Mouse (Mus musculus) c-Kit-negative CD71-positive TER-119-positive erythroid progenitor cells, embryonic 14.5 days (primary cell): ENCODE results near the gene Carmil2.

ENCODE experiments used
- DNase-seq: peaks from one replicate; pipeline ENCODE4 v3.0.0-alpha.2; 2013; ENCODE audit warnings: low read depth, low spot score

The Carmil2 gene

DNA sequence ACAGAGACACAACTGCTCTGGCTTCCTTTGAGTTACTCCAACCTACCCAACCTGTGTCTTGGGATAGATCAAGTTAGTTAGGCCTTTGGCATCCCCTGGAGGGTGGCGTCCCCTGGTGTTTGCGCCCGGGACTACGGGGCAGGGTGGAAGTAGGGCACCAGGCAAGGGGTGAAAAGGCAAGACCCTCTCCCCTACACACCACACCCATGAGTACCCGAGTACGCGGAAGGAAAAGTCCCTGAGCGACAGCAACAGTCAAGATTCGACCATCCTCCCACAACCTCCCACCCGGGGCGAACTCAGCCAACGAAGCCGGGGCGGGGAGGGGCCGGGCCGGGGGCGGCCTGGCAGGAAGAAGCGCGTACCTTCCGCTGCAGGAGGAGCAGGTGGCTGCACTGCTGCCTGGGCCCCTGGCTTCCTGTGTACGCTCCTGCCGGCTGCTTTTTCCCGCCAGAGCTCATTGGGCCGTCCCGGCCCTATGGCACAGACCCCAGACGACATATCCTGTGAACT is at the start of gene Carmil2:
TSS of gene Carmil2 (plus strand) at position 479 of the 513 bp plus-strand sequence.
- DNase-seq: no peak

DNA sequence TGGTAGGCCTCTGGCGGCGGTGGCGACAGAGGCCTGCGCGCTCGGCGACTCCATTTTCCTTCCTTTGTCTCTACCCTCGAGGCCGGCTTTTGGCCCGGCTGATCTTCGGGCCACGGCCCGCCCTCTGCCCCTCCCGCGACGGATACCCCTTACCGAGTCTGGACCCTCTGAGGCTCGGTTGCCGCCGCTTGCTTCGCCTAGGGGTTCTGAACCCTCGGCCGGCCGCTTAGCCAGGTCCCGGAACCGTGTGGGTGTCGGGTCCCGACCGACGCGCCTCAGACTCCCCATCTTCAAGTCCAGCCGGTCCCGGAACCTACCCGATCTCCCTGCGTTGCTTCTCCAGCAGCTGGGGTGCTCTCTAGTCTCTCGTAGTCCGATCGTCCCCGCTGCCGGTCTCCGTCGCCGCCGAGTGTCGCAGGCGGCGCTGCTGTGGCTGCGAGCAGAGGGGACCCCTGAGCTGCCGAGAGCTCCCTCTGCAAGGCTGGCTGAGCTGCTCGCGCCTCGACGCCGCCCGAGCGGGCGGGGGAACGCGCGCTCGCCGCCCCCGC is 49.0 kb upstream of the Carmil2 start, which contains the start of gene Agrp:
TSS of gene Agrp (minus strand) at position 431 of the 548 bp plus-strand sequence.
- DNase-seq: peak; percentile 34

DNA sequence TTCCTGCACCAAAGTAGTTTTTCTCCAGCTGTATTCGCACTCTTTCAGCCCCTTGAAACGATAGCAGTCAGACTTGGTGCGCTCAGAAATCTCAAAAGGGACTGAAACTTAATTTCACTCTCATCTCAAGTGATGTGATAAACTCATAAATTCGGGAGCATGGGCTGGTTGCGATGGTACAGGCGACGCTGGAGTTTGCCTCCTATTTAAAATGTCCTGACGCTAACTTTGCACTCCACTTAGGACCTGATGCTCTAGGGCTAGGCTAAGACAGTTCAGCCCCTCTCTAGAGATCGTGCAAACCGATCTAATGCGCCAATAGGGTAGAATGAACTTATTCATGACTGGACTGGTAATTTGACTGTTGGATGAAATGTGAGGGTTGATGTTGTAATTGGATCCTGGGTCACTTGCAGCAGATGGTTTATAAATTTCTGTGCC is 48.5 kb upstream of the Carmil2 start:
- peak; percentile 35 for DNase-seq

DNA sequence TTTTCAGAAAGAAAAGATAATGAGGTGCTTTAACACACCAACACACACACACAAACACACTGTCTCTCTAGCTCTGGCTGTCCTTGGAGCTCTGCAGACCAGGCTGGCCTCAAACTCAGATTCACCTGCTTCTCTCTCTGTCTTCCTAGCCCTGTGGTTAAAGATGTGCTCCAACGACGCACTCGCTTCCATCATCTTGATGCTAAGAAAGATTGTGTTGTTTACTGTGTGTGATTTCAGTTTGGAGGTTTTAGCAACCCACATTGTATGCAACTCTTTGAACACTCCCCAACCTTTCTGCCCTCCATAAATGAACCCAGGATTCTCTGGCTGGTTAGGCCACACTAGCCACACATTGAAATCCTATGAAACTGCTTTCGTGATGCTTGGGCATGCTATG is 47.6 kb upstream of the Carmil2 start:
- no peak for DNase-seq

DNA sequence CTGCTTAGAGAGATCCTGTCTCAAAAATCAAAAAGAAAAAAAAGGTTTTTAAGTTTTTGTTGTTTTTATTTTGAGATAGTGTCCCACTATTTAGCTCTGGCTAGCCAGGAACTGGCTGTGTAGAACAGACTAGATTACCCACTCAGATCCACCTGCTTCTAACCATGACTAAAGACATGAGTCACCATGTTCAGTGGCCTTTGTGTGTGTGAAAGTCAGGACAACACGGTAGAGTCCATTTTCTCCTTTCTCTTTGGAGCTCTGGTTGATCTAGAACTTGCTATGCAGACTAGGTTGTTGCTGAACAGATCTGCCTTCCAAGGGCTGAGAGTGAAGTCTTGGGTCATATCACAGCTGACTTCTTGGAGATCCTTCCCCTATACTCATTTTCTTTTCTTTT is 46.2 kb upstream of the Carmil2 start:
- no peak for DNase-seq

DNA sequence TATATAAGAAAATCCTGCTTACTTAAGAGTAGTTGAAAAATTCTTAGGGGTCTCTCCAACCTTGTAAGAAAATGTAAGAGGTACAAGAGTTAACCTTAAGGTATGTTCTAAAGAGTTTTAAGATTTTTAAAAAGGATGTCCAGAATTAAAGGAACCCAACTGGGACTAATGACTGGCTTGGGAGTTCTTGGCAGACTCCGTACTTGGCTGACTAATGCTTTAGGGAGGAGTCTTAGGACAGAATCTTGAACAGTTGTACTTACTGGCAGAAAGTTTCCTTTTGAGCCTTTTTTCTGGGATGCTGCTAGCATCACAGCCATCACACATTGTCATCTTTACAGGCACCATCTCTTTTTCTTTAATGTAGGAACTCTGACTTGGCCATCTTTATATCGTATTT is 45.6 kb upstream of the Carmil2 start:
- DNase-seq: no peak

DNA sequence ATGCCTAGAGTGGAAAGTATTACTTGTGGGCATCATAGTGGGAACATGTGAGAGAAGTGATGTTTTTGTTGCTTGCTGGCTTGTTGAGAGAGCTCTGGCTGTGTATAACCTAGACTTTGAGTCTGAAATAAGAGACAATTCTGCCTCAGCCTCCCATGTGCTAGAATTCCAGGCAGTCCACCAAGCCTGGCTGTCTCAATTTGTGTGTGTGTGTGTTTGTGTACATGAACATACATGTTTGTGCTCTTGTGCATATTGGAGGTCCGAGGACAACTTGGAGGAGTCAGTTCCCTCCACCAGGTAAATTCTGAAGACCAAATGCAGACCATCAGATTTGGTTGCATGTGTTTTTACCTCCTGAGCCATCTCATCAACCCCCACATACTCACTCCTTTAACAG is 40.9 kb upstream of the Carmil2 start:
- no peak for DNase-seq

DNA sequence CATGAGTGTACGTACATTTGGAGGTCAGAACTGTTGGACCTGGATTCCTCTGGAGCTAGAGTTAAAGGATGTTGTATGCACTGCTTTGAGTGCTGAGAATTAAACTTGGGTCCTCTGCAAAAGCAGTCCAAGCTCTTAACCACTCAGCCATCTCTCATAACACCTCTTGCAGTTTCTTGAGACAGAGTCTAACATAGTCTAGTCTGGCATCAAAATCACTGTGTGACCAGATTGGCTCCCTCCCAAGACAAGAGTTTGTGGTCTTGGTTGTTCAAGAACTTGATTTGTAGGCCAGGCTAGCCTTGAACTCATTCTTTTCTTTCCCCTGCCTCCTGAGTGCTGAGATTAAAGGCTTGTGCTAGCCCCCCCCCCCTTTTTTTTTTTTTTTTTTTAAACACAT is 37.1 kb upstream of the Carmil2 start:
- DNase-seq: no peak

DNA sequence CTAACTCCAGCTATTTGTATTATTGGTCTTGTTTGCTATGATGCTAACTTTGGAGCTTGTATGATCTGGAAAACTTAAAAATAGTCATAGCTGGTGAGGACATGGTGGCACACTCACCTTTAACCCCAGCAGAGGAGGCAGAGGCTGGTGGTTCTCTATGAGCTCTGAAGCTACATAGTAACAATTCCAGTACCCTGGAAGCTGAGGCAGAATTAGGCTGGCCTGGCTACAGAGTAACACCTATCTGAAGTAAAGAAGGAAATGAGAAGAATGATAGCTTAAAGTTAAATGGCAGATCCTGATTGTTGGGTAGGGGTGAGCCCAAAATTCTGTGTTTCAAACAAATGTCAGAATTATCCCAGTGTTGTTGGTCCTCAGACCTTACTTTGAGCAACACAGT is 28.4 kb upstream of the Carmil2 start:
- no peak for DNase-seq

DNA sequence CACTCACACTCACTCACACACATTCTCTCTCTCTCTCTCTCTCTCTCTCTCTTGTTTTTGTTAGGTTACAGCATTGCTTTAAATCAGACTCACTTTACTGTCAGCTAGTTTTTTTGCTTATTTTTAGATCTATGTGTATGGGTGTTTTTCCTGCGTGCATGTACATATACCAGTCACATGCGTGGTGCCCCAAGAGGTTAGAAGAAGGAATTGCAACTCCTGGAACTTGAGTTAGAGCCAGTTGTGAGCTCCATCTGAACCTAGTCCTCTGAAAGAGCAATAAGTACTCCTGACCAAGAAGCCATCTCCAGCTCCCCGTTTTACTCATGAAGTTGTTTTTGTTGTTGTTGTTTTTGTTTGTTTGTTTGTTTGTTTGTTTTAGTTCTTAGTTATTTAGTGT is 24.9 kb upstream of the Carmil2 start:
- DNase-seq: no peak

DNA sequence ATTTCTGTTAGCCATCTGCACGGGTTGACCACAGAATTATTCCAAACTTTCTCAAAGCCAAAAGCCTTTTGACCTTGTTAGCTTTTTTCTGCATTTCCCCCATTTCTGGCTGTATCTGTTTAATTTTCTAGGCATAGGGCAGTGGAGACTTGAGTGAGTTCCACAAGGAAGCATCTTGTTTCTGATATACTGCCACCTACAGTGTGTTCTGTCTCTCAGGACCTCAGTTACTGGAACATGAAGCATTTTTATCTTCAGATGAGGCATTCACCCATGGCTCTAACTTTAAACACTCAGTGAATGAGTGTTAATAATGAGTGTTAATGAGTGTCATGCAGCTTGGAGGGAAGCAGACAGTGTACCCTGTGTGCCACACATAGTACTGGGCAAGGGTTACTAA is 8.2 kb upstream of the Carmil2 start:
- no peak for DNase-seq

DNA sequence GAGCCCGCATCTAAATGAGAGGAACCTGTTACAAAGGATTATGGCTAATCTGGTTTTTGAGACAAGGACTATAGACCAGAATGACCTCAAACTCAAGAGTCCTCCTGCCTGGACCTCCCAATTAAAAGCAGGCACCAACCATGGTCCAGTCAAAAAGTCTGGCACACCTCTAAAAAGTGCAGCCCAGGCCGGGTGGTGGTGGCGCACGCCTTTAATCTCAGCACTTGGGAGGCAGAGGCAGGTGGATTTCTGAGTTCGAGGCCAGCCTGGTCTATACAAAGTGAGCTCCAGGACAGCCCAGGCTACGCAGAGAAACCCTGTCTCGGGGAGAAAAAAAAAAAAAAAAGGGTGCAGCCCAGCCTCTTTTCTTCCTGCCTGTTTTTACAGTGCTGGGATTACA is 749 bp upstream of the Carmil2 start:
- DNase-seq: no peak

DNA sequence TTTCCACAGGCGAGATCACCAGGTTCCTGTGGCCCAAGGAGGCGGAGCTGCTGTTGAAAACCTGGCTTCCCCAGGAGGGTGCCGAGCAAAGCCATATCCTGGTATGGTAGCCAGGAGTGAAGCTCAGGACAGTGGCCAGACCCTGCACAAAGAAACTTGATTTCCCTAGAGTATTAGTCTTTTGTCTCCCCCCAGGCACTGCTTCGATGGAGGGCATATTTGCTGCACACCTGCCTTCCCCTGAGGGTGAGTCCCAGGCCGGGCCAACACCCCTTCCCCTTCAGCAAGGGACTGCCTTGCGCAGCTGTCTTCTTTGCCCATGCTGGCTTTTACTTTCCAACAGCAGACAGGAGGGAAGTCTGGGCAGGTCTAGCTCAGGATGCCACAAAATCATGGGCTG is 477 bp downstream of the Carmil2 start:
- DNase-seq: no peak

DNA sequence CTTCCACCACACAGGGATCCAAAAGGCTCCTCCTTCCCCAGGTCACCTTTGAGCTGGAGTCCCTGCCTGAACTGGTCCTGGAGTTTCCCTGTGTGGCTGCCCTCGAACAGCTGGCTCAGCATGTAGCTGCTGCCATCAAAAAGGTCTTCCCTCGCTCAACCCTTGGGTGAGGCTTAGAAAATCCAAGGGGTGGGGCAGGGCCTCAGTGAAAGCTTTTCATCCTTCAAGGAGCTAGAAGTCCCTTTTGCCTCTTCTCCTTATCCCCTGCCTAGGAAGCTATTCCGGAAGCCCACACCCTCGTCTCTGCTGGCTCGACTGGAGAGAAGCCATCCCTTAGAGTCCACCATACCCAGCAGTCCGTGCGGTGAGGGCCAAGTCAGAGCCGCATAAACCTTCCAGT is 1.4 kb downstream of the Carmil2 start:
- no peak for DNase-seq

DNA sequence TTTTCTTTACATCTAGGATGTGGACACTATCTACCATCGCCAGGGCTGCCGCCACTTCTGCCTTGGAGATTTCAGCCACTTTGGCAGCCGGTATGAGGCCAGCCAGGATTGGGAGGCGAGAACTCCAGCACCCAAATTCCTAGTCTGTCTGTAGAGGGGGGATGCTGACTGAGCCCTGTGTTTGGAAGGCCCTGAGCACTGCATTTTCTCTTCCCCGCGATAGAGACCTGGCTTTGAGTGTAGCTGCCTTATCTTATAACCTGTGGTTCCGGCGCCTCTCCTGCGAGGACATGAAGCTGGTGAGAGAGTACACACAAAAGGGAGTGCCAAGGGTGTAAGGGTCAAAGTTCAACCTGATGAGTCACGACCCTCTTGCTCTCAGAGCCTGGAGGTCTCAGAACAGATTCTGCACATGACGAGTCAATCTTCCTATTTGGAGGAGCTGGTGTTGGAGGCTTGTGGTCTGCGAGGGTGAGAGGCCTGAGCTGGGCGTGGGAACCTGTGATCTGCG is 2.2 kb downstream of the Carmil2 start:
- no peak for DNase-seq

DNA sequence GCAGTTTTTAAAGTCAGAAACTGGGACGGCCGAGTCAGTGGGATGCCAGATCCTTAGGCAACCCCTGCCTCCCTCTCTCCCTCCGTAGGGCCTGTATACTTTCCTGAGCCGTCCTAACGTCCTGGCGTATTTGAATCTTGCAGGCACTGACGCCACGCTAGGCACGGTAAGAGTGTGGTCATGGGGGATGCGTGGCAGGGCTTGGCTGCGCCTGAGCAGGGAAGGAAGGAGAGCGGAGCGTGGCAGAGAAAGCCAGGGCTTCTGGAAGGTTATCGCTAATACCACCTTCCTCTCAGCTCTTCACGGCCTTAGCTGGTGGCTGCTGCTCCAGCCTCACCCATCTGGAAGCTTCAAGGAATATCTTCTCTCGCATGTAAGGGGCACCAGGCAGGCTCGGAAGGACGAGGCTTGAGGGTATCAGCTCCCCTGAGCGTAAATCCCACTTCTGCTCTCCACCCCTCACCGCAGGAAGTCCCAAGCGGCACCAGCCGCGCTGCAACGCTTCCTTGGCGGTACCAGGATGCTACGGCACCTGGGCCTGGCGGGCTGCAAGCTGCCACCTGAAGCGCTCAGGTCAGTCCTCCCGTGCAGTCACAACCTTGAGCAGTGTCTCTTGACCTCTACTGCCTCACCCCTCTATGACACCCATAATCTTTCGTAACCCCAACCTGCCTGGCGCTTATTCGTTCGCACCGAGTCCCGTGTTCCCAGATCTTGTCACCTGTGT is 3.3 kb downstream of the Carmil2 start:
- DNase-seq: no peak

DNA sequence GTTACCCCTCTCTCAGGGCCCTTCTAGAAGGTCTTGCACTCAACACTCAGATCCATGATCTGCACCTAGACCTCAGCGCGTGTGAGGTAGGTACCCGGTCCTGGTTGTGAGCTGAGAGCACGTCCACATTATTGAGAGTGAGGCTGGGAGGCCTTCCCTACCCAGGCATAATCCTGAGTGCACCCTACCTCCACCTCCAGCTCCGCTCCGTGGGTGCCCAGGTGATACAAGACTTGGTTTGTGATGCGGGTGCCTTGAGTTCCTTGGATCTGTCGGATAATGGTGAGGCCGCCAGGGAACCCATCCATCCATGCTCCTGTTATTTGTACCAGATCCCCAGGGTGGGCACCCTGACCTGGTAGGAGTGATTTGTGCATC is 3.9 kb downstream of the Carmil2 start:
- DNase-seq: no peak

DNA sequence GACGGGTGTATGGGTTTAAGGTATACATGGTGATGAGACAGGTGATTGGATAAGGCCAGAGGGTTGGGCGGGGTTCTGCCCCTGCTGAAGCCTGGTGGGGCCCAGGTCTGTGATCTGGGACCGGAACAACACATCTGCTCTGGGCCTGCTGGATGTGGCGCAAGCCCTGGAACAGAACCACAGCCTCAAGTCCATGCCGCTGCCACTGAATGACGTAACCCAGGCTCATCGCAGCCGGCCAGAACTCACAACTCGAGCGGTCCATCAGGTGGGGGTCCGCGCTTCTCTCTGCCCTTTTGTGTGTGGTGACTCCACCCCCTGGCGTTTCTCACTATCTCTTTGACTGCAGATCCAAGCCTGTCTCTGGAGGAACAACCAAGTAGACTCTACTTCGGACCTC is 4.9 kb downstream of the Carmil2 start:
- no peak for DNase-seq

DNA sequence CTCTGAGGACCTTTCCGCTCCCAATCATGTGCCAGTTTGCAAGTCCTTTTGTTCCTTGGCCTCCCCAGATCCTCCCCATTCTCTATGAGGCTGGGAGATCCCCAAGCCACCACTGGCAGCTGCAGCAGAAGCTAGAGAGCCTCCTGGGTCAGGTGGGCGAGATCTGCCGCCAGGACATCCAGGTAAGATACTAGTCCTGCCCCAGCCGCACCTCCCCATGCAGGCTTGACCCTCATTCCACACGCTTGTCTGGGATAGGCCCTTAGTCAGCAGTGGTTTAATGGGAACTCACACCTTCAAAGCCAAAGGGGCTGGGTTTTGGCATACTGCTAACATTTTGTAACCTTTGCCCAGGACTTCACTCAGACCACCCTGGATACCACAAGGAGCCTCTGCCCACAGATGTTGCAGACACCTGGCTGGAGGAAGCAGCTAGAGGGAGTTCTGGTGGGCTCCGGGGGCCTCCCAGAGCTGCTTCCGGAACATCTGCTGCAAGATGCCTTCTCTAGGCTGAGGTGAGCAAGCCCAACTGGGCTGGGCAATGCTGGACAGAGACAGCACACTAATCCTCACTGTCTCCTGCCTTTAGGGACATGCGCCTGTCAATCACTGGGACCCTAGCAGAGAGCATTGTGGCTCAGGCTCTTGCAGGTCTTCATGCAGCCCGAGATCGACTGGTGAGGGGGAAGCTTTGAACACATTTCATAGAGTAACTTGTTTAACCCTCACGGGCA is 6.5 kb downstream of the Carmil2 start:
- DNase-seq: no peak

DNA sequence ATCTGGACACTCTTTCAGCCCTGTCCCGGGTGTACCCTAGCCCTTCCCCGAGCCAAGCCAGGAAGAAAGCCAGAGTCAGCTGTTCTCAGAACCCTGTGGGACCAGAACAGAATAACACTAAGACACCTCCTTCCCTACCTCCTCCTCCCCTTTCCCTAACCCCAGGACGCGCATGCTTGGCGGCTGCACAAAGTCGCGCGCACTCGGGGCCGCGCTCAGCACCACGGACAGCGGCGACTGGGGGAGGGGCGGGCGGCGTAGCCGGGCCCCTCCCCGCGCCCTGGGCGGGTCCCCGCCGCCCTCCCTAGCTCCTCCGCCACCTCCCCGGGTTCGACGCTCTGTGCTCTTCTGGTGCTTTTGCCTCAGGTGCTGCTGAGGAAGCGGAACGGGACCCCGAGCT is 7.6 kb downstream of the Carmil2 start:
- DNase-seq: no peak

DNA sequence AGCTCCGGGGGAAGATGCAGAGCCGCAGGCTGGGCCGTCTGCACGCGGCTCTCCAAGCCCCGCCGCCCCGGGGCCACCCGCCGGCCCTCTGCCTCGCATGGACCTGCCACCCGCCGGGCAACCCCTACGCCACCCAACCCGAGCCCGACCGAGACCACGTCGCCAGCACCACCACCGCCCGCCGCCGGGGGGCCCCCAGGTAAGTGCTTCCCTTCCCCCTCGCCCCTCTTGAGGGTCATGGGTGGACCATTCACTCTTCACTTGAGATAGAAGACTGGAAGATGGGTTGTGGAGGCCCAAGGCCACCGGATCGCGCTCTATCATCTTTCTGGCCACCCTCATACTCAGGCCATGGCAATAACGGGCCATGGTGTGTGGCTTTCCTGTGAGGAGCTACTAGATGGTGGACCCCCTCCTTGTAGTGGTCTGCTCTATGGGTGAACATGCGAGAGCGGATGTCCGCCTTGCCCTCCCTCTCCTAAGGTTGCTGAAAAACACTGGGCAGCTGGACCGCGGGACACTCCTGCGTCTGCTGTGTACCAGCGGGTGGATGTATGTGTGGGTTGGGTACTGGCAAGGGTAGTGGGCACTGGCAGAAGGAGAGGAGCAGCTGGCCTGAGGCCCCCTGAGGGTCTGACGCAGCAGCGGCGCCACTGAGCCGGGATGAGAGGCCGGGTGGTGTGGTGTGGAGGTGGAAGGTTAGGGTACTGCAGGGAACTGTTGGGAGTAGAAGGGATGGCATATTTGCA is 8.2 kb downstream of the Carmil2 start:
- DNase-seq: no peak
